Mouse (Mus musculus) thymus, postnatal 14 days (tissue): ENCODE measurements around the gene Hpd.

ENCODE experiments used
- DNase-seq: peaks from one replicate; pipeline ENCODE4 v3.0.0; 2021

Gene Hpd

GRCm38 (mm10) chr5:123146357-123146756, 36.2 kb downstream of the Hpd start:
- DNase-seq = no peak

- DNase-seq = peak; percentile 59
Measured at GRCm38 (mm10) chr5:123144746-123145590, 37.6 kb downstream of the Hpd start.

GRCm38 (mm10) chr5:123143971-123144745, 38.4 kb downstream of the Hpd start:
- DNase-seq = no peak

GRCm38 (mm10) chr5:123143251-123143970, 39.1 kb downstream of the Hpd start:
- DNase-seq = no peak

GRCm38 (mm10) chr5:123142161-123143157, 40.1 kb downstream of the Hpd start, which contains the start of gene Setd1b:
TSS of gene Setd1b (plus strand) at chr5:123142193.
- DNase-seq = peak; percentile 83

GRCm38 (mm10) chr5:123141555-123142160, 40.9 kb downstream of the Hpd start:
- peak; percentile 73 for DNase-seq

GRCm38 (mm10) chr5:123140694-123141554, 41.6 kb downstream of the Hpd start:
- peak; percentile 87 for DNase-seq

- DNase-seq = peak; percentile 43
Measured at GRCm38 (mm10) chr5:123139722-123140627, 42.6 kb downstream of the Hpd start.

- DNase-seq = peak; percentile 81
Measured at GRCm38 (mm10) chr5:123138953-123139721, 43.4 kb downstream of the Hpd start.

- DNase-seq = peak; percentile 66
Measured at GRCm38 (mm10) chr5:123138230-123138911, 44.2 kb downstream of the Hpd start.

- DNase-seq = no peak
Measured at GRCm38 (mm10) chr5:123137910-123138229, 44.7 kb downstream of the Hpd start.

GRCm38 (mm10) chr5:123137044-123137909, 45.2 kb downstream of the Hpd start:
- peak; percentile 69 for DNase-seq

- peak; percentile 79 for DNase-seq
Measured at GRCm38 (mm10) chr5:123136361-123137043, 46.0 kb downstream of the Hpd start.

- peak; percentile 55 for DNase-seq
Measured at GRCm38 (mm10) chr5:123135471-123136360, 46.8 kb downstream of the Hpd start.

- no peak for DNase-seq
Measured at GRCm38 (mm10) chr5:123134875-123135382, 47.6 kb downstream of the Hpd start.
